Mouse (Mus musculus): ENCODE measurements around the gene Mrpl23. TPM values are rescaled to one million over a fixed set of nuclear protein-coding genes. Genes with fewer than 3 reads are reported as not detected.

The Mrpl23 gene
- polyA plus RNA-seq, 1 experiment, result 10.5 TPM

GRCm38 (mm10) chr7:142580121-142580879, 47.8 kb downstream of the Mrpl23 start:
- WGBS, result 49% methylated on average over 26 of the region's 26 CpGs
- H3K4me3 ChIP-seq (ENCODE audit: low read depth, low read length), result peak overlapping the region; percentile 9

GRCm38 (mm10) chr7:142581186-142581585, 48.7 kb downstream of the Mrpl23 start:
- H3K27me3 ChIP-seq (ENCODE audit: control insufficient read depth, insufficient read depth, low read length), result no peaks in the 10 kb centered on the region; the same call in 1 of the 2 replicates
- no peak overlapping the region for H3K27ac ChIP-seq (ENCODE audit: insufficient read depth, low read depth, low read length)
- TF ChIP-seq CTCF (IDR thresholded peaks at IDR 0.05; ENCODE audit: extremely low read depth, insufficient read length, insufficient replicate concordance, low read depth, low read length), result no peak
- TF ChIP-seq POLR2A (IDR thresholded peaks at IDR 0.05; ENCODE audit: low read depth, low read length), result no peak
- no peaks in the 10 kb centered on the region for H3K36me3 ChIP-seq (ENCODE audit: control insufficient read depth, insufficient read depth, low read length)
- H3K4me3 ChIP-seq (ENCODE audit: low read depth, low read length), result no peak overlapping the region
- 60% methylated on average over 7 of the region's 7 CpGs for WGBS
- no peaks in the 10 kb centered on the region for H3K4me1 ChIP-seq (ENCODE audit: control insufficient read depth, insufficient read depth, insufficient read length, low read length)

More at GRCm38 (mm10) chr7:142580121-142580879, 47.8 kb downstream of the Mrpl23 start:
- H3K36me3 ChIP-seq (ENCODE audit: control insufficient read depth, insufficient read depth, low read length), result no peaks in the 10 kb centered on the region
- H3K27me3 ChIP-seq (ENCODE audit: control insufficient read depth, insufficient read depth, low read length), result no peaks in the 10 kb centered on the region; the same call in 1 of the 2 replicates
- no peak for TF ChIP-seq POLR2A (IDR thresholded peaks at IDR 0.05; ENCODE audit: low read depth, low read length)
- TF ChIP-seq CTCF (IDR thresholded peaks at IDR 0.05; ENCODE audit: extremely low read depth, insufficient read length, insufficient replicate concordance, low read depth, low read length), result peak; percentile 54; the same call in 1 of the 2 replicates
- H3K4me1 ChIP-seq (ENCODE audit: control insufficient read depth, insufficient read depth, insufficient read length, low read length), result no peaks in the 10 kb centered on the region
- no peak overlapping the region for H3K27ac ChIP-seq (ENCODE audit: insufficient read depth, low read depth, low read length)

- Histone ChIP-seq H3K36me3 (ENCODE audit: control insufficient read depth, insufficient read depth, low read length) (no peaks in the 10 kb centered on the region), H3K27ac (ENCODE audit: insufficient read depth, low read depth, low read length) (no peak overlapping the region), H3K27me3 (ENCODE audit: control insufficient read depth, insufficient read depth, low read length) (no peaks in the 10 kb centered on the region; the same call in 1 of the 2 replicates), H3K4me3 (ENCODE audit: low read depth, low read length) (no peak overlapping the region), H3K4me1 (ENCODE audit: control insufficient read depth, insufficient read depth, insufficient read length, low read length) (no peaks in the 10 kb centered on the region)
- WGBS, result 54% methylated on average over 20 of the region's 20 CpGs
- TF ChIP-seq CTCF (IDR thresholded peaks at IDR 0.05; ENCODE audit: extremely low read depth, insufficient read length, insufficient replicate concordance, low read depth, low read length) (peak; percentile 44; the same call in 1 of the 2 replicates), POLR2A (IDR thresholded peaks at IDR 0.05; ENCODE audit: low read depth, low read length) (no peak)
Measured at GRCm38 (mm10) chr7:142581656-142582228, 49.3 kb downstream of the Mrpl23 start.

GRCm38 (mm10) chr7:142584882-142585281, 52.4 kb downstream of the Mrpl23 start:
- no peak for TF ChIP-seq CTCF (IDR thresholded peaks at IDR 0.05; ENCODE audit: extremely low read depth, insufficient read length, insufficient replicate concordance, low read depth, low read length)
- H3K4me3 ChIP-seq (ENCODE audit: low read depth, low read length), result no peak overlapping the region

GRCm38 (mm10) chr7:142585890-142586289, 53.4 kb downstream of the Mrpl23 start:
- H3K27me3 ChIP-seq (ENCODE audit: control insufficient read depth, insufficient read depth, low read length), result no peaks in the 10 kb centered on the region
- WGBS, result 72% methylated on average over 3 of the region's 3 CpGs
- TF ChIP-seq CTCF (IDR thresholded peaks at IDR 0.05; ENCODE audit: extremely low read depth, insufficient read length, insufficient replicate concordance, low read depth, low read length), result no peak
- no peak for TF ChIP-seq POLR2A (IDR thresholded peaks at IDR 0.05; ENCODE audit: low read depth, low read length)
- H3K4me3 ChIP-seq (ENCODE audit: low read depth, low read length), result no peak overlapping the region
- no peaks in the 10 kb centered on the region for H3K4me1 ChIP-seq (ENCODE audit: control insufficient read depth, insufficient read depth, insufficient read length, low read length)
- no peaks in the 10 kb centered on the region for H3K36me3 ChIP-seq (ENCODE audit: control insufficient read depth, insufficient read depth, low read length)
- H3K27ac ChIP-seq (ENCODE audit: insufficient read depth, low read depth, low read length), result no peak overlapping the region

More at GRCm38 (mm10) chr7:142584882-142585281, 52.4 kb downstream of the Mrpl23 start:
- H3K36me3 ChIP-seq (ENCODE audit: control insufficient read depth, insufficient read depth, low read length), result no peaks in the 10 kb centered on the region
- 65% methylated on average over 1 of the region's 1 CpGs for WGBS
- no peaks in the 10 kb centered on the region for H3K27me3 ChIP-seq (ENCODE audit: control insufficient read depth, insufficient read depth, low read length)
- H3K27ac ChIP-seq (ENCODE audit: insufficient read depth, low read depth, low read length), result no peak overlapping the region
- no peaks in the 10 kb centered on the region for H3K4me1 ChIP-seq (ENCODE audit: control insufficient read depth, insufficient read depth, insufficient read length, low read length)

- Histone ChIP-seq H3K27me3 (ENCODE audit: control insufficient read depth, insufficient read depth, low read length) (no peaks in the 10 kb centered on the region), H3K4me3 (ENCODE audit: low read depth, low read length) (no peak overlapping the region), H3K36me3 (ENCODE audit: control insufficient read depth, insufficient read depth, low read length) (no peaks in the 10 kb centered on the region), H3K27ac (ENCODE audit: insufficient read depth, low read depth, low read length) (no peak overlapping the region), H3K4me1 (ENCODE audit: control insufficient read depth, insufficient read depth, insufficient read length, low read length) (peaks cover 2% of the 10 kb centered on the region; the same call in 1 of the 2 replicates)
- no peak for TF ChIP-seq POLR2A (IDR thresholded peaks at IDR 0.05; ENCODE audit: low read depth, low read length)
- TF ChIP-seq CTCF (IDR thresholded peaks at IDR 0.05; ENCODE audit: extremely low read depth, insufficient read length, insufficient replicate concordance, low read depth, low read length), result no peak
- whole genome bisulfite sequencing, result 76% methylated on average over 9 of the region's 9 CpGs
Measured at GRCm38 (mm10) chr7:142588282-142588941, 55.9 kb downstream of the Mrpl23 start.

Other genes starting within 250 kb of the Mrpl23 start
- not detected in 2 replicates for gene Krtap5-1, start 235.6 kb upstream of the Mrpl23 start, polyA plus RNA-seq (2012; rRNA removed)
- gene Krtap5-4, start 229.1 kb upstream of the Mrpl23 start, polyA plus RNA-seq (2012; rRNA removed), result not detected in 2 replicates
- 1.5 and 3.2 TPM in 2 replicates for gene Ifitm10, start 158.9 kb upstream of the Mrpl23 start, polyA plus RNA-seq (2012; rRNA removed)
- gene Gm49369, start 150.0 kb upstream of the Mrpl23 start, polyA plus RNA-seq (2012; rRNA removed), result 0.42 TPM in 1 of 2 replicates, not detected in the other
- 174 and 253 TPM in 2 replicates for gene Ctsd, start 144.6 kb upstream of the Mrpl23 start, polyA plus RNA-seq (2012; rRNA removed)
- 1.4 and 66.8 TPM in 2 replicates for gene Syt8, start 97.8 kb upstream of the Mrpl23 start, polyA plus RNA-seq (2012; rRNA removed)
- 0.35 and 2.9 TPM in 2 replicates for gene Tnni2, start 90.9 kb upstream of the Mrpl23 start, polyA plus RNA-seq (2012; rRNA removed)
- gene Lsp1, start 71.9 kb upstream of the Mrpl23 start, polyA plus RNA-seq (2012; rRNA removed), result 29.4 and 48.0 TPM in 2 replicates
- 0.10 TPM in 1 of 2 replicates, not detected in the other for gene Tnnt3, start 33.9 kb upstream of the Mrpl23 start, polyA plus RNA-seq (2012; rRNA removed)
- gene Igf2, start 134.1 kb downstream of the Mrpl23 start, polyA plus RNA-seq (2012; rRNA removed), result 9.0 and 71.0 TPM in 2 replicates
- 0.30 TPM in 1 of 2 replicates, not detected in the other for gene Gm49394, start 137.3 kb downstream of the Mrpl23 start, polyA plus RNA-seq (2012; rRNA removed)
- 0.63 and 95.5 TPM in 2 replicates for gene Ins2, start 210.7 kb downstream of the Mrpl23 start, polyA plus RNA-seq (2012; rRNA removed)

Measured in small intestine, adult 2 months (tissue).